In genomic region chr13:9683280-9683679, GRCm38 (mm10) we compare ENCODE assay signal across 20 mouse cellular contexts.
DNase-seq lines count a peak whose midpoint lies in the region; ATAC-seq lines count a peak whose summit lies in the region.
"Had no signal": no experiment of that assay in that cellular context is flagged by ENCODE, and none has a peak within 500 bp of the region (broad histone marks: within the 10 kb centered on the region; RNA-seq: fewer than 3 reads in every experiment).

No protein-coding gene starts in this region.

- H3K4me3 ChIP-seq in hindbrain, embryonic 15.5 days: no peak overlapping the region
- no peak overlapping the region for H3K4me3 ChIP-seq in hindbrain, embryonic 14.5 days (replicated peaks; ENCODE audit: low read length)
- H3K4me3 ChIP-seq in midbrain, embryonic 10.5 days: no peak overlapping the region
- no peak overlapping the region for H3K4me3 ChIP-seq in midbrain, embryonic 15.5 days
- H3K4me3 ChIP-seq: embryonic facial prominence, embryonic 15.5 days; forebrain, embryonic 15.5 days; heart, embryonic 13.5 days; hindbrain, embryonic 13.5 days; limb, embryonic 15.5 days; myocyte had no signal

- peak; percentile 20 for DNase-seq in cerebellum, adult 9-10 months
- DNase-seq in cerebellum, adult 11 months: no peak
- DNase-seq in hindbrain, embryonic 14.5 days (ENCODE audit: low spot score): no peak
- DNase-seq in midbrain, embryonic 10.5 days (ENCODE audit: low spot score): peak; percentile 10
- no peak for DNase-seq in adrenal gland, postnatal 4 days (ENCODE audit: low spot score in 2 of 2)
- DNase-seq in adrenal gland, adult 2 months: no peak
- DNase-seq: cerebellum, adult 18-20 months; gastrocnemius, postnatal 10 days; kidney, adult 9 months; lung, adult 2 months; retina, postnatal 1 day had no signal

- H3K36me3 ChIP-seq in hindbrain, embryonic 15.5 days: peaks cover 45% of the 10 kb centered on the region
- peaks cover 69% of the 10 kb centered on the region for H3K36me3 ChIP-seq in hindbrain, embryonic 14.5 days (replicated peaks; ENCODE audit: control insufficient read depth, insufficient read depth)
- peaks cover 71% of the 10 kb centered on the region for H3K36me3 ChIP-seq in midbrain, embryonic 10.5 days
- H3K36me3 ChIP-seq in midbrain, embryonic 15.5 days (replicated peaks): peaks cover 22% of the 10 kb centered on the region; the same call in 1 of the 2 replicates

- H3K4me2 ChIP-seq in hindbrain, embryonic 15.5 days: no peak overlapping the region
- no peak overlapping the region for H3K4me2 ChIP-seq in hindbrain, embryonic 14.5 days (replicated peaks)
- no peak overlapping the region for H3K4me2 ChIP-seq in midbrain, embryonic 15.5 days
- H3K4me2 ChIP-seq: embryonic facial prominence, embryonic 15.5 days; forebrain, embryonic 15.5 days; heart, embryonic 13.5 days; hindbrain, embryonic 13.5 days; limb, embryonic 15.5 days had no signal

- no peak overlapping the region for H3K27ac ChIP-seq in hindbrain, embryonic 15.5 days (replicated peaks)
- no peak overlapping the region for H3K27ac ChIP-seq in hindbrain, embryonic 14.5 days
- H3K27ac ChIP-seq in midbrain, embryonic 10.5 days (replicated peaks): no peak overlapping the region
- no peak overlapping the region for H3K27ac ChIP-seq in midbrain, embryonic 15.5 days
- H3K27ac ChIP-seq: embryonic facial prominence, embryonic 15.5 days; forebrain, embryonic 15.5 days; heart, embryonic 13.5 days; hindbrain, embryonic 13.5 days; limb, embryonic 15.5 days had no signal

- WGBS in hindbrain, embryonic 15.5 days: 91% methylated on average over 4 of the region's 4 CpGs
- WGBS in hindbrain, embryonic 14.5 days: 93% methylated on average over 4 of the region's 4 CpGs
- 91% methylated on average over 4 of the region's 4 CpGs for WGBS in midbrain, embryonic 10.5 days
- 93% methylated on average over 4 of the region's 4 CpGs for WGBS in midbrain, embryonic 15.5 days

- 0 out of 2 replicates have a peak, but pooled peaks have one; percentile 15 for ATAC-seq in hindbrain, embryonic 15.5 days (ENCODE audit: low FRiP score, low read depth)
- no peak for ATAC-seq in hindbrain, embryonic 14.5 days (ENCODE audit: low FRiP score)
- ATAC-seq in midbrain, embryonic 15.5 days (replicated peaks): no peak
- ATAC-seq: forebrain, embryonic 15.5 days; Patski had no signal

- no peaks in the 10 kb centered on the region for H3K9me3 ChIP-seq in hindbrain, embryonic 15.5 days
- no peaks in the 10 kb centered on the region for H3K9me3 ChIP-seq in hindbrain, embryonic 14.5 days (ENCODE audit: control insufficient read depth, low read length)
- H3K9me3 ChIP-seq in midbrain, embryonic 10.5 days (replicated peaks): no peaks in the 10 kb centered on the region
- H3K9me3 ChIP-seq in midbrain, embryonic 15.5 days: no peaks in the 10 kb centered on the region
- H3K9me3 ChIP-seq: embryonic facial prominence, embryonic 15.5 days; forebrain, embryonic 15.5 days; heart, embryonic 13.5 days; hindbrain, embryonic 13.5 days; limb, embryonic 15.5 days had no signal

- H3K27me3 ChIP-seq in hindbrain, embryonic 15.5 days: no peaks in the 10 kb centered on the region
- H3K27me3 ChIP-seq in hindbrain, embryonic 14.5 days (ENCODE audit: control insufficient read depth, insufficient read depth, low read length): no peaks in the 10 kb centered on the region
- no peaks in the 10 kb centered on the region for H3K27me3 ChIP-seq in midbrain, embryonic 10.5 days (ENCODE audit: low read depth, poor library complexity, severe bottlenecking)
- no peaks in the 10 kb centered on the region for H3K27me3 ChIP-seq in midbrain, embryonic 15.5 days (replicated peaks)
- H3K27me3 ChIP-seq: embryonic facial prominence, embryonic 15.5 days; forebrain, embryonic 15.5 days; heart, embryonic 13.5 days; hindbrain, embryonic 13.5 days; limb, embryonic 15.5 days; Patski had no signal

- H3K4me1 ChIP-seq in hindbrain, embryonic 15.5 days (replicated peaks): no peaks in the 10 kb centered on the region
- H3K4me1 ChIP-seq in hindbrain, embryonic 14.5 days (replicated peaks; ENCODE audit: control insufficient read depth, insufficient read depth, low read length): no peaks in the 10 kb centered on the region
- H3K4me1 ChIP-seq in midbrain, embryonic 10.5 days: no peaks in the 10 kb centered on the region
- H3K4me1 ChIP-seq in midbrain, embryonic 15.5 days: no peaks in the 10 kb centered on the region
- H3K4me1 ChIP-seq: embryonic facial prominence, embryonic 15.5 days; forebrain, embryonic 15.5 days; heart, embryonic 13.5 days; hindbrain, embryonic 13.5 days; limb, embryonic 15.5 days had no signal

- no peak overlapping the region for H3K9ac ChIP-seq in hindbrain, embryonic 15.5 days
- no peak overlapping the region for H3K9ac ChIP-seq in hindbrain, embryonic 14.5 days
- H3K9ac ChIP-seq in midbrain, embryonic 15.5 days: no peak overlapping the region
- H3K9ac ChIP-seq: embryonic facial prominence, embryonic 15.5 days; forebrain, embryonic 15.5 days; heart, embryonic 13.5 days; hindbrain, embryonic 13.5 days; limb, embryonic 15.5 days had no signal

Comparison
In these comparisons a context has a peak if more than half of its experiments do, and no peak if none do; other contexts are left out.
1. DNase-seq: peak in cerebellum, adult 9-10 months (single experiment) and midbrain, embryonic 10.5 days (single experiment); none in cerebellum, adult 11 months (single experiment), hindbrain, embryonic 14.5 days (single experiment), adrenal gland, postnatal 4 days (0 of 2) and adrenal gland, adult 2 months (single experiment).